Mouse (Mus musculus): ENCODE measurements around the gene Olfr729.

Olfr729 gene

DNA sequence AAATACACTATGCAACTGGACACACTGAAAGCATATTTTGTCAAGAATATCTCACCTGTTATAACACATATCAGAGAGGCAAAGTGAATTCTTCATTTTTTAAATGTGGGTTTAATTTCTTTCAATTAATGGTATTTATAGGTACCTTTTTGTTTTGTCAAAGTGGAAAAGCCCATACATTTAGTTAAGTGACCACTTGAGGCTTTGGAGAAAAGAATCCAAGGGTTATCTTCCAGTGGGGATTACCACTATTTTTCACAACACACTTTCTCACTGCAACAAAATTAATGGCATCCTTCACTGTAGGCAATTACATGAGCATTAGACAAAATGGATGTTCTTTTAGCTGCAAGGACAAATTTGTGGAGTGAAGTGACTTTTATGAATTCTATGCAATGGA, at the start of gene Olfr729:
TSS of gene Olfr729 (minus strand) at position 101 of the 400 bp plus-strand sequence.
- DNase-seq = no peak

DNA sequence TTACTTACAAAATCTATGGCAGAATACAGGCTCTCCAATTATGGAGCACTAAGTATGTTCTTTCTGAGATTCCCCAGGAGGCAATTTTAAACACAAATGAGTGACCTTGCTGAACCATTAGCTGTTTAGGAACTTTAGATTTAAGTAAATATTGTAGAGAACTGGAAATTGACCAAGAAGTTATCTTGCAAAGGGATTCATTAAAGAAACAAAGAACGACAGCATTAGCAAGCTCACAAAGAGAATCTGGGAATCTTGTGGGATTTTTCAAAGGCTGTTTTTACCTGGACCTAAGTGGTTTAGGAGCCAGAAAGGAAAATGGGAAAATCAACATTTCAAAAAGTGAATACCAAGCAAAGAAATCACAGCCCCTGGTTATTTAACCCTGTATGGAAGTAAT, 35.4 kb upstream of the Olfr729 start, which contains the start of gene Olfr730:
TSS of gene Olfr730 (minus strand) at position 101 of the 400 bp plus-strand sequence.
- no peak for DNase-seq

DNA sequence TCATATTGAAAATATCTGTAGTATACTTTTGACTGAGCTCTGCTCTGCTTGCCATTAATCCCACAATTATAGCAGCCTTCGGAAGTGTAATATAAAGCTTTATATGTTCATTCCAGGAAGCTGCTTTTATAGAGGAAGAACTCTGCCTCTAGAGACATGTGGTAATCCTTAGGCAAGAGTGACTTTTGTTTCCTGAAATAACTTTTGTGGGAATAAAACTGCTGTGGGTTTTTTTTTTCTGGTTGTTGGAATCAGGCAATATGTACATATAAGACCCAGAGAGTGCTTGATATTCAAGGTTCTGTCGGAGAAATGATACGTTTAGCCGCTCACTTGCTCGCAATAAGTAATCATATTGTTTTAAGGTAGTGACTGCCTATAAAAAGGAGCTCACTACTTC, 10.1 kb downstream of the Olfr729 start, which contains the start of gene Olfr728:
TSS of gene Olfr728 (minus strand) at position 101 of the 400 bp plus-strand sequence.
- no peak for DNase-seq

DNA sequence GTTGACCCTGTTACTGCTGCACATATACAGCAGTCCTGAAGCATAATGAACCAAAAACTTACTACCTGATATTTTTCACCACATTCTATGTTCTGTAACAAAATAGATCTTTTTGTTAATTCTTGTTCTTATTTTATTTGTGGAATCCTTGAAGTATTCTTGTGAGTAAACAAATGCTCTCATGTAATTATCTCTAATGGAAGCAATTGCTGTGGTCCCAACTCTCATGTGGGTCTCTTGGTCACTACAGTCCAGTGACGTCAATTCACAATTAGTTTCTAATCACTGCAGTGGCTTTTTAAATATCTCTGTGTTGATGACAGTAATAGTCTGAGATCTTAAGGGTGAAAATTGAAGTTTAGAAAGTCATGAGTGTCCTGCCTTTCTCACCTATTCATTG, 29.8 kb downstream of the Olfr729 start, which contains the start of gene Olfr727:
TSS of gene Olfr727 (plus strand) at position 301 of the 400 bp plus-strand sequence.
- DNase-seq = no peak
